Mouse (Mus musculus) hindbrain, postnatal 0 days (tissue): ENCODE measurements around the gene Rap1gap2. TPM values are rescaled to one million over a fixed set of nuclear protein-coding genes. Genes with fewer than 3 reads are reported as not detected.

ENCODE experiments used
- ATAC-seq: fragments of 200-750 bp; cut with Nextera tagmentation; 2 replicates; pipeline ENCODE4 v1.8.0; 2017; ENCODE audit warnings: mild to moderate bottlenecking, moderate TSS enrichment, moderate library complexity
- DNase-seq: peaks from one replicate; pipeline ENCODE4 v3.0.0-alpha.2; 2015; ENCODE audit warnings: low spot score
- H3K27ac ChIP-seq: fragments of 300-500 bp; sonication (generic); 2 replicates; pipeline ENCODE4 v1.5.1; 2014; ENCODE audit warnings: mild to moderate bottlenecking
- H3K27me3 ChIP-seq: fragments of 300-500 bp; sonication (generic); 2 replicates; pipeline ENCODE4 v1.6.1; 2014; ENCODE audit warnings: low read length, mixed read lengths; ENCODE audit not compliant: insufficient read depth
- H3K36me3 ChIP-seq: fragments of 300-500 bp; sonication (generic); 2 replicates; pipeline ENCODE4 v1.6.1; 2014; ENCODE audit warnings: low read length, mixed read lengths; ENCODE audit not compliant: insufficient read depth
- H3K4me1 ChIP-seq: fragments of 300-500 bp; sonication (generic); 2 replicates; pipeline ENCODE4 v1.6.1; 2014; ENCODE audit warnings: antibody characterized with exemption, low read length, mixed read lengths; ENCODE audit not compliant: insufficient read depth
- H3K4me2 ChIP-seq: fragments of 300-500 bp; sonication (generic); 2 replicates; pipeline ENCODE4 v1.6.1; 2014; ENCODE audit warnings: low read depth, mild to moderate bottlenecking, low read length, moderate library complexity, mixed read lengths
- H3K4me3 ChIP-seq: fragments of 300-500 bp; sonication (generic); 2 replicates; pipeline ENCODE4 v1.5.1; 2014; ENCODE audit warnings: low read length
- H3K9ac ChIP-seq: fragments of 300-500 bp; sonication (generic); replicated peaks from 2 replicates; pipeline ENCODE4 v1.6.1; 2014; ENCODE audit warnings: mild to moderate bottlenecking, low read length, moderate library complexity, mixed read lengths
- H3K9me3 ChIP-seq: fragments of 300-500 bp; sonication (generic); 2 replicates; pipeline ENCODE4 v1.6.1; 2016; ENCODE audit warnings: low read length, mixed read lengths
- CTCF ChIP-seq: IDR thresholded peaks from 2 replicates; pipeline ENCODE4 v1.5.1; 2016; ENCODE audit warnings: antibody characterized with exemption, control low read depth, low read depth
- WGBS: fragments of 180-500 bp; shearing (Covaris S2); extraction: QIAGEN DNeasy Blood & Tissue Kit; methylation state at CpG from one replicate; pipeline ENCODE4 v1.1.7; 2014; 5-methylcytosine and 5-hydroxymethylcytosine counted together
- polyA plus RNA-seq: library from polyadenylated mRNA; unstranded; fragments of >200 nt; fragmentation: Nextera tagmentation; extraction: Ambion mirVana; gene quantifications from 2 replicates; pipeline ENCODE4 v1.2.1, GENCODE M21; 2015
- total RNA-seq: library from RNA; depleted of rRNA; stranded (reverse); fragments of >200 nt; gene quantifications from 2 replicates; pipeline ENCODE4 v1.2.3, GENCODE M21; 2014

The Rap1gap2 gene
- total and polyA plus RNA-seq, 2 experiments from 2014 or later = 9.9 to 55.5 TPM

- WGBS = 60% methylated on average over 3 of the region's 3 CpGs
- TF ChIP-seq CTCF = no peak
- no peaks in the 10 kb centered on the region for H3K27me3 ChIP-seq
These were observed 122.8 kb downstream of the Rap1gap2 start for GRCm38 (mm10) chr11:74487952-74488351.

DNA sequence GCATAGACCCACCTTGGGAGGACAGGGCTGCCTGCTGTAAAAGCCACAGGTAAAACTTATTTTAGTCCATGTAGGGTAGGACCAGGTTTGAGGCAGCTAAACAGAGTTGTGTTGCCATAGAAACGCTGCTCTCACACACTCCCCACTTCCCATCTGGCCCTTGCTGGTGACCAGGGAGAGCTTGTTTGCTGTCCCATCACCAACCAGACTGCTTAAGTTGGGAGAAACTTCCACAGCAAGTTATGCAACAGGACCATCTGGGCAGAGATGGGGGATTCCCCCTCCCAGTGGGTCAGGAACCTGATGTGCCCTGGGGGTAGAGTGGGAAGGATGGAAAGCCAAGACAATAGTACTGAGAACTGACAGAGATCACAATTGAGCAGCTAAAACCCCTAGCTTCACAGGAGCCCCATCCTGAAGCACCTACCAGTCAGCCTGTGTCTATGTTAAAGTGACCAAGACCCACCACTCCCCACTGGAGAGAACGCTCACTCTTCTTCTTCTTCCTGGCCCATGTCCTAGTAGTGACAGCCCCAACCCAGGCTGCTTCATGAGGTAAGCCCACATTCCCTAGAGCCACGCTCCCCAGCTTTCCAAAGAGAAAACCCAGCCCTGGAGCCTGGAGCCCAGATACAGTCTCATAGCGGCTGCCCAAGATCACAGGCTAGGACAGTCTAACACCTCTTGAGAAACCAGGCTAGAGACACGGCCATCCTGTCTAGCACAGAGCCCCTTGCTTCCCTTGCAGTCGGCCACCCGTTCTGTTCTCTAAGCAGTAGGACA, 125.1 kb downstream of the Rap1gap2 start:
- no peak overlapping the region for H3K4me3 ChIP-seq
- WGBS = 84% methylated on average over 7 of the region's 7 CpGs
- DNase-seq (peak; percentile 31), ATAC-seq (no peak)
- no peaks in the 10 kb centered on the region for H3K4me1 ChIP-seq
- no peaks in the 10 kb centered on the region for H3K36me3 ChIP-seq
- H3K9me3 ChIP-seq = no peaks in the 10 kb centered on the region
- no peak overlapping the region for H3K27ac ChIP-seq
- no peak overlapping the region for H3K9ac ChIP-seq
- TF ChIP-seq CTCF = no peak
- no peaks in the 10 kb centered on the region for H3K27me3 ChIP-seq
- no peak overlapping the region for H3K4me2 ChIP-seq

More at GRCm38 (mm10) chr11:74487952-74488351, 122.8 kb downstream of the Rap1gap2 start:
- DNase-seq = no peak
- Histone ChIP-seq H3K9ac (no peak overlapping the region), H3K4me3 (no peak overlapping the region), H3K36me3 (no peaks in the 10 kb centered on the region), H3K4me1 (no peaks in the 10 kb centered on the region), H3K27ac (no peak overlapping the region), H3K4me2 (no peak overlapping the region), H3K9me3 (no peaks in the 10 kb centered on the region)
- ATAC-seq = no peak

DNA sequence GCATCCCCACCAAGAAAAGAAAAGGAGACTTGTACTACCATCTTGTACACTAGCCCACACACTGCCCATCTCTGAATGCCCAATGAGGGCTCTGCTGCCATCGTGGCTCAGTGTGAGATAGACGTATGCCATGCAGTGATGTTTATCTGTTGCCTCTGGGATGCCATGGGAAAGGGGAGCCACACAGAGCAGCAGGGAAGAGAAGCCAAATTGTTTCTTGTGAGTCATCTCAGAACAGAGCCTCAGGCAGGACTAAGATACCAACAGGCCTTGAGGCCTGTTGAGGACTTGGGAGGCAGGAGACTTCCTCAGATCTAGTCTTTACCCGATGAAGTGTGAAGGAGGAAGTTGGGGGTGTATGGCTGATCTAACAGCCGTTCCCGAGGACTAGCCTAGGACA, 126.8 kb downstream of the Rap1gap2 start:
- peaks cover 11% of the 10 kb centered on the region for H3K4me1 ChIP-seq
- WGBS = 76% methylated on average over 5 of the region's 5 CpGs
- no peaks in the 10 kb centered on the region for H3K9me3 ChIP-seq
- H3K36me3 ChIP-seq = no peaks in the 10 kb centered on the region
- H3K4me3 ChIP-seq = no peak overlapping the region
- no peak overlapping the region for H3K4me2 ChIP-seq
- ATAC-seq (no peak), DNase-seq (no peak)
- H3K27ac ChIP-seq = no peak overlapping the region
- no peak for TF ChIP-seq CTCF
- no peak overlapping the region for H3K9ac ChIP-seq
- H3K27me3 ChIP-seq = no peaks in the 10 kb centered on the region

GRCm38 (mm10) chr11:74483153-74483817, 127.4 kb downstream of the Rap1gap2 start:
- Histone ChIP-seq H3K27ac (no peak overlapping the region), H3K36me3 (no peaks in the 10 kb centered on the region), H3K4me2 (no peak overlapping the region), H3K9me3 (no peaks in the 10 kb centered on the region), H3K27me3 (no peaks in the 10 kb centered on the region), H3K4me1 (peaks cover 11% of the 10 kb centered on the region), H3K4me3 (no peak overlapping the region), H3K9ac (no peak overlapping the region)
- TF ChIP-seq CTCF = no peak
- ATAC-seq (no peak), DNase-seq (no peak)
- WGBS = 70% methylated on average over 6 of the region's 6 CpGs

- no peaks in the 10 kb centered on the region for H3K9me3 ChIP-seq
- H3K4me1 ChIP-seq = peaks cover 11% of the 10 kb centered on the region
- H3K4me2 ChIP-seq = no peak overlapping the region
- H3K27me3 ChIP-seq = no peaks in the 10 kb centered on the region
- ATAC-seq (no peak), DNase-seq (no peak)
- H3K4me3 ChIP-seq = no peak overlapping the region
- H3K9ac ChIP-seq = no peak overlapping the region
- no peaks in the 10 kb centered on the region for H3K36me3 ChIP-seq
- peak; percentile 42 for TF ChIP-seq CTCF
- WGBS = 71% methylated on average over 5 of the region's 5 CpGs
- no peak overlapping the region for H3K27ac ChIP-seq
These were observed 128.9 kb downstream of the Rap1gap2 start for GRCm38 (mm10) chr11:74481797-74482196.

DNA sequence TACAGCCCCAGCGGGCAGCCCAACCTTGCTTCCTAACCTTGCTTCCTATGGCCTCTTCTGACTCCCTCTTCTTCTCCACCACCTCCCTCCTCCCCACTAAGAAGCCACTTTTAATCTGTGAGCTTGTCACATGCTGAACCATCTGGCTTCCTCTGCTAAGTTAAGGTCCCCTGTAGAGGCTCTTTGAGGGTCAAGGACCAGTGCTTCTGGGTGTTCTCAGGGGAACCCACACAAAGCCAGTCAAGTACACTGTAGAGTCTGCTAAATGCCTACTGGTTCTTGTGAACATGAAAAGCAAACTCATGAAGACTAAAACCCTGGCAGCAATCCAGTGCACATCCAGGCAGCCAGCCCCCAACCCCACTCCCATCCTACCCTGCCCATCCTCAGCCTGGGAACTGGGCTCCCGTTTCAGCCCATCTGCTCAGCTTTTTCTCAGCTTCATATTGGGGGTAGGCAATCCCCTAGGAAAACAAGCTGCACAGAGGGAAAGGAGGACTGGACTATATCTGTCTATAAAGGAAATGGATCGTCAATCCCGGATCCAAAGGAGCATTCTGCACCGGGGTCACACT, 130.9 kb downstream of the Rap1gap2 start:
- no peaks in the 10 kb centered on the region for H3K27me3 ChIP-seq
- H3K4me3 ChIP-seq = no peak overlapping the region
- peaks cover 11% of the 10 kb centered on the region for H3K4me1 ChIP-seq
- 59% methylated on average over 5 of the region's 5 CpGs for WGBS
- H3K9me3 ChIP-seq = no peaks in the 10 kb centered on the region
- H3K4me2 ChIP-seq = no peak overlapping the region
- H3K27ac ChIP-seq = 0 out of 2 replicates have a peak overlapping the region, but pooled peaks have one; percentile 15
- H3K36me3 ChIP-seq = no peaks in the 10 kb centered on the region
- no peak for ATAC-seq
- DNase-seq = peak; percentile 45
- TF ChIP-seq CTCF = no peak
- no peak overlapping the region for H3K9ac ChIP-seq
